Mouse (Mus musculus) fat pad, adult 2 months (tissue): ENCODE results near the gene Tpsb2.

Source experiments
- DNase-seq: peaks from one replicate; pipeline ENCODE4 v3.0.0-alpha.2; 2011; ENCODE audit warnings: low read depth, low spot score; ENCODE audit errors: extremely low read depth

Gene Tpsb2

DNA sequence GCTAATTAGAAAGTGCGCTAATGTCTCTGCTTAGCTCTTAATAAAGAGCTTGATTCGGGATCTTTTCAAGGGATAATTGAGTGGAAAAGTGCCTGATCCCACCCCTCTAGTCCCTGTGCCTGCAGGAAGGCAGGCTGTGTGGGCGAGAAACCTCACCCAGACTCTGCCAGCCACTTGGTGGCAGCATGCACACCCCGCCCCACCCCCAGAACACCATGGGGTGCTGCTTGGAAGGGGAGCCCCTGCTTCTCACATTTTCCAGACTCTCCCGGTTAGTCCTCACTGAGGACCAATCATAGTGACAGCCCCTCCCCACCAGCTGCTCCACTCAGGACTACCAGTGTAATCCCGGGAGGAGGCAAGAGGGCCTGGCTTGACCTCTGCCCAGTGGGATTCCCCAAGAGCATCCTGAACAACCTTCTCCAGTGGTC, 39.9 kb downstream of the Tpsb2 start:
- DNase-seq, result no peak

DNA sequence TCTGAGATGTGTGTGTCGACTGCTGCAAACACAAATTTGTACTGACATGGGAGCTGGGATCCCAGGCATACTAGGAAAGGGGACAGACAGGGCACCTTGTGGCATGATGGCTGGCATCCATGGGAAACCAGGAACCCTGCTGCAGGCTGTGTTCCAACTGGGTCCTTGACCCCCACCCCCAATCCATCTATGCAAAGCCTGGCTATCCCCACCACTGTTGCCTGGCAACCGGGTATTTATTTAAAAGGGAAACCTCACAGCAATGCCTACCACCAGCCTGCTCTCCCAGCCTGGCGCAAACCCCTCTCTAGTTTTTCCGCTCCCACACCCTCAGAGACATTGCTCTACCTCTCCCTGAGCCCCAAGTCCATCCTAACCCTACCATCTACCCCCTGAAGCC, 41.2 kb downstream of the Tpsb2 start:
- DNase-seq, result no peak

DNA sequence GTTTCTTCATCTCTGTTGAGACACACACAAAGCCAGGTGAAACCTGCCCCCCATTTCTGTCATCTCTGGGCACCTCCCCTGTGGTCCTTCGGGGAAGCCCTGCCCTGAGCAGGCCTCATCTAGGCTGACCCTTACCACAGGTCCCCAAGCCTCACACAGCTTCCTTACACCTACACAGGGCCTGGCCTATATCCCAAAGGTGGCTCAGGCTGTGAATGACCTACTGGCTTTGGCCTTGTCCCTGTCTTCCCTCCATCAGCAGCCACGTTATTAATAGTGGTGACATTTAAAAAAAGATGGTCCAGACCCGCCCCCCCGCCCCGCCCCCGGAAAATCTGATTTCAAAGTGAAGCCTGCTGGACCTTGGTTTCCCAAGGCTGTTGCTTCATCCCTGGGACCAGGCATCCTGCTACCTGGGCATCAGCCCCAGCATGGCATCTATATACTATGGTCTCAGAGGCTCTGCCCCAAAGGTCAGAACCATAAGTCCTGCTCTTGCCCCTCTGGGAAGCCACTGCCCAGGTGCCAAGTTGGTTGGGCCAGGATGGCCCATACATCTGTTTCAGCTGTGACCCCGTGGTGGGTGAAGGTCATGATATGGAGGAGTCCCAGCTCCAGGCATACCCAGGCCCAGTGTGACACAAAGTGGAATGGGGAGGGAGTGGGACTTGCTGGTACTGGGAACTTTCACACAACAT, 42.3 kb downstream of the Tpsb2 start:
- no peak for DNase-seq

DNA sequence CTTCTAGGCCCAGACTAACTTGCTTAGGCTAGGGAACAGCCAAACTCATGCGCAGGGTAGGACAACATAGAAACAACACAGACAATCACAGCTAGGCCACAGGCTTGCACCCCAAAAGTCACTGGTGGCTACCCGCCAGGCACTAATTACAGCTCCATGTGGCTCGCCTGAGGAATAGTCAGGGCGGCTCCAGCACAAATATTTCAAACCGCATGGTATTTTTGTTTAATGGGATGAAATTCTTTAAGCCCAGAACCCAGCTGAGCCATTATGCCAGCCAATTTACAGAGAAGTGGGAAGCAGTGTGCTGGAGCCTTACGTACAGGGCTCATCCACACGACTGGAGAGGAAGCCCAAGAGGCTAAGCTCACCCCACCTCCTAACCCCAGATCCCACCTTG, 43.5 kb downstream of the Tpsb2 start:
- no peak for DNase-seq

DNA sequence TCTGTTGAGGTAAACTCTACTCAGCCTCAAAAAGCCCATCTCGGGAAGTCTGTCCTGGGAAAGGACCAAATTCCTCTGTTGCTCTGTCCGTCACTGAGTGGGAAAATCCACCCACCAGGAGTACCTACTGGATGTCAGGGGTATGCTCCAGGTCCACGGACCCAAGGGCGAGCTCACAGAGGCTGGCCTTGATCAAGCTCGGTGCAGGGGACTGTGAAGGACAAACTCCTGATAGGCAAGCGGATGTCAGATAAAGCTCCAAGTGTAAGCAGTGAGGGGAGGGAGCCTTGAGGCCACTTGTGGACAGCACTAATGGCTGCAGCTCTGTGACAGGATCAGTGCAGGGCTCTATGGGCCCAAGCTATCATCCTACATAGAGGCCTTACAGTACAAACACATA, 44.1 kb downstream of the Tpsb2 start:
- DNase-seq, result no peak

DNA sequence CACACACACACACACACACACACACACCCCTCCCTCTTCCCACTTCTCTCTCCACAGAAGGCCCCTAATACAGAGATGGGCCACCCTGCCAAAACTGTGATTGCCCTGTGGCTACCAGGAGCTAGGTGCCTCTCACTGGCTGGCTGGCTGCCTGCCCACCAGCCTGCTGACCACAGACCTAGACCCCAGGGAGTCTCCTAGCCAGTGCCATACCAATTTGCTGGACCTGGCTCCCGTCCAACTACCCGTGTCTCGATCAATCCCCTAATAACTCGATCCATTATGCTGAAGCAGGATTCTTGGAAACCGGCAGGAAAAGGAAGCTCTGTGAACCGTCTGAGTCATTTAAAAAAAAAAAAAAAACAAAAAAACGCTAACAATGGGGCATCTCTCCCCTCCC, 44.7 kb downstream of the Tpsb2 start:
- DNase-seq, result no peak

DNA sequence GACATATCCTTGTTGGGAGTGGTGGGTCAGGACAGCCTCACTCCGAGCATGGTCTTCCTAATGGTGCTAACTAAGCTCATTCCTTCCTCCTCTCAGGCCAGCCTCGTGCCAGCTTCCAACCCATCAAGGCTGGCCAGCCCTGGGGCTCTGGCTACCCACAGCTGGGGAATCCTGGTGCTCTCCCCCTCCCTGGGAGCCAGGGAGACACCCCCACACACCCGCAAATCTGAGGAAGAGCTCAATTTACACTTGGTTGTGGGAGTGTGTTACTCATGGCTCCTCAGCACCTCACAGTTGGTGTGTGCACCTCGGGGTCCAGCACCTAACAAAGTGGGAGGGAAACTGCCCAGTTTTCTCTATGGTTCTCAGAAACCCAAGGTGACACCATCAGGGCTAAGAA, 45.1 kb downstream of the Tpsb2 start:
- no peak for DNase-seq

DNA sequence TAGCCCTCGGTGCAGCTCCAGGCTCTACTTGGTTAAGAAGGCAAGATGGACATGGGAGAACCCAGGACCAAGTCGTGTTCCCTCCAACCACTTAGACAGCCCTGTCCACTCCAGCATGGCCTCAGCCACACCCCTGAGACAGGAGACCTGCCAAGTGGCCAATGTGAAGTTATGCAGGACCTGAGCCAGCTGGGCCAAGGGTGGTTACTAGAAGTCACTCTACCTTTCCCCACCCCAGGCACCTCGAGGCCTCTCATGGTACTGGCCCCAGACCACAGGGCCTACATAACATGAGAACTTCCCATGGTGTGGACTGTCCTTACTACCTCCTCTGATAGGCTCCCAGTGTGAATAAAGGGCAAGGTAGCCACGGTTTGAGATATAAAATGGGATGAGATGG, 48.1 kb downstream of the Tpsb2 start:
- DNase-seq, result no peak

DNA sequence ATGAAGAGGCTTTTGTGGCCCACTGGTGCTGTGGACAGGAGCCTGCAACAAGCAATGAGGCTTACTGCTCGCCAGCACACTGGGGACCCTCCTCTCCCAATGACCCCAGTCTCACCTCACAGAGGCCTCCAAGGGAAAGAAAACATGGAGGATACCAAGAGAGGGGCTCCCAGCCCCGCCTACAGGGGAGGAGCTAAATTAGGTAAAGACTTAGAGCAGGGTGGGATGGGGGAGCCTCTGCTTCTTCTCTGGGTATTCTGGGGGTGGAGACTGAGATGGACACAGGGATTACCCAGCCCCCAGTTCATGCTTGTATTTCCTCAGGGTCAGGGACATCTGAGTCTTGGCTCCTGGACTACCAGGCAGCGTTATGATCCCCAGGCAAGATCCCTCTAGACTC, 48.8 kb downstream of the Tpsb2 start:
- DNase-seq, result no peak

DNA sequence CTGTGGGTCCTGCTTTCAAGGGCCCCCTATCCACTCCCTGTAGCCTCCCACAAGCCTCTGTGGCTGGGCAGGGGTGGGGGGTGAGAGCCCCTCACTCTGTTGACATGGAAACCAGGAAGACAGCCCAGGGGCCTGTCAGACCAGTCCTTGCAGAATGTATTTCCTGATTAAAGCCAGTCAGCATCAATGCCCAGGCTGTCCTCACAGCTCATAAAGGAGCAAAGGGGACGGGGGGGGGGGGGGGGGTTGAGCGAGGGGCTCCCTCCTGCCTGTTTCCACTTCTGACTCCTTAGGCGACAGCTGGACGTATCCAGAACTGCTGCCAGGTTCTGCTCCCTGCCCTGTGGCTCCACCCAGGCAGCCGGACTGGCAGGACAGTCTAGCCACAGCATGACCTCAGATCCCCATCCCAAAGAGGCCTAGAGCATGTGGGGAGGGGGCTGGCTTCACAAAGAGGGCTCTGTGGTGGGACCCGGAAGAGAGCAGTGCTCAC, 49.4 kb downstream of the Tpsb2 start:
- no peak for DNase-seq

DNA sequence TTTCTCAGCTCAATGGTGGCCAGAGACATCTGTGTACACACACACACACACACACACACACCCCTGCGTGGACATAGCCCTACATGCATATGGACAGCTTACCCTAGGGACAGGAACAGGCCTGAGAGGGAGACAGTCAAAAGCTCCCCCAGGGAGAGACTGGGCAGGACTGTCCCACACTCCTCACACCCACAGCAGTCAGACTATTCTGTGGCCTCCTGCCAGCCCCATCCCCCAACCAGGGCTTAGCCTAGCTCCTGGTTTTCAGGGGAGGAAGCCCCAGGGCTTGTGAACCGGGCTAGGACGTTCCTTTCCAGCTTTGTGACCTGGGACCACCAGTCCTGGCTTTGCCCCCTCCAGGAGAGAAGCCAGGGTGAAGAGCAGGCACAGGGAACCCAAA, 50.1 kb downstream of the Tpsb2 start:
- no peak for DNase-seq

DNA sequence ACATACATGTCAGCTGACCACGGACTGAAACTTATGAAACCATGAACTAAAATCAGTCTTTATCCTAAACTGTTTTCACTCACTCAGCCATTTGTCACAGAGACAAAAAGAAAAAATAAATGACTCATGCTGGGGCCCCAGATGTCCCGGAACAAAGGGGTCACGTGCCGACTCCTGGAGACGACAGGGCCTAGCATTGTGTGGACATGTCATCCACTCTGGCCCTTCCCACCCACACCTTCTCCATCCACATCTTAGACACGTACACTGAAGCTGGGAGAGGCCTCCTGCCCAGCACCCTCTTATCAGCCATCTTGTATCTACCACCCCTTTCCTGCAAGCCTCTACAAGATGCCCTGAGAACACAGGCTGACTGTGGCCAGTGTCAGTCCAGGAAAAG, 51.9 kb downstream of the Tpsb2 start:
- no peak for DNase-seq
